Mouse (Mus musculus) Patski (cell line): ENCODE results near the gene Arl3. TPM values are rescaled to one million over a fixed set of nuclear protein-coding genes. Genes with fewer than 3 reads are reported as not detected.

ENCODE experiments used
- ATAC-seq: fragments of 100-300 bp; one replicate; pipeline ENCODE4 v1.8.0; 2021
- CTCF ChIA-PET: fragments of 350-600 bp; sonication (Branson Sonifier 250); formaldehyde crosslinking; loops from one replicate; lab custom pipeline; 2022; ENCODE audit warnings: inconsistent platforms; lab: Charles Lee
- POLR2A ChIA-PET: fragments of 350-600 bp; sonication (Branson Sonifier 250); formaldehyde crosslinking; loops from one replicate; lab custom pipeline; 2022; ENCODE audit warnings: antibody characterized with exemption, inconsistent platforms; lab: Charles Lee
- DNase-seq: peaks from one replicate; pipeline ENCODE4 v3.0.0-alpha.2; 2011; ENCODE audit warnings: low read depth, low spot score
- H3K27me3 ChIP-seq: fragments of 371-371 bp; one replicate; pipeline ENCODE4 v1.5.1; 2021
- CTCF ChIP-seq: fragments of 100-300 bp; IDR thresholded peaks from one replicate; pipeline ENCODE4 v1.5.1; 2021
- in situ Hi-C: fragments of 300-500 bp; cut with MboI; formaldehyde crosslinking; loops from 3 replicates; pipeline ENCODE4 v1.11.1; 2018; ENCODE audit warnings: low pct_unique_long_range_greater_than_20kb, mixed read lengths
- polyA plus RNA-seq: library from polyadenylated mRNA; unstranded; gene quantifications from one replicate; pipeline ENCODE4 v1.2.3, GENCODE M21; 2021

Gene Arl3
- polyA plus RNA-seq, 1 experiment from 2014 or later, result 187 TPM

DNA sequence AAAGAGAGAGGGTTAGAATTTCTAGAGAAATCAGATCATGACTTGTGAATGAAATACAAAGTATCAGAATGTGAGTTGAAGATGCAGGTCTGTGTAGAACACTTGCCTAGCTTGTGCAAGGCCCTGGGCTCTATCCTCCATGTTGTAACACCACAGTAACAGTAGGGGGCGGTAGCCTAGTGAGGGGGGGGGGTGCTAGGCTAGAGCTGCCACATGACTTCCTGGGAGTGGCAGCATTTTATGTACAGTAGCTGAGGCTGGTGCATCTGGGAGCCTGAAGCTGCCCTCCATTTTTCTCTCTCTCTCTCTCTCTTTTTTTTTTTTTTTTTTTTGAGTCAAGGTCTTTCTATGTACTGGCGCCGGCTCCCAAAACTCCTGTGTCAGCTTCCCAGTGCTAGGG, 62.2 kb downstream of the Arl3 start:
- no peak for TF ChIP-seq CTCF
- CTCF ChIA-PET, result interaction anchor here (1.1 to 5.6 kb wide), 5 partner anchors 12 to 114 kb away, joined by 3 to 42 read pairs (median 5); partner anchors contain the start of gene Sufu
- POLR2A ChIA-PET, result interaction anchor here (1.0 to 19.4 kb wide), 3 partner anchors 8 to 18 kb away, joined by 3 to 388 read pairs (median 36); partner anchors contain the start of gene Trim8
- DNase-seq, result no peak
- no peak for ATAC-seq
- no peaks in the 10 kb centered on the region for H3K27me3 ChIP-seq
- in situ Hi-C loops, result no loop called here

DNA sequence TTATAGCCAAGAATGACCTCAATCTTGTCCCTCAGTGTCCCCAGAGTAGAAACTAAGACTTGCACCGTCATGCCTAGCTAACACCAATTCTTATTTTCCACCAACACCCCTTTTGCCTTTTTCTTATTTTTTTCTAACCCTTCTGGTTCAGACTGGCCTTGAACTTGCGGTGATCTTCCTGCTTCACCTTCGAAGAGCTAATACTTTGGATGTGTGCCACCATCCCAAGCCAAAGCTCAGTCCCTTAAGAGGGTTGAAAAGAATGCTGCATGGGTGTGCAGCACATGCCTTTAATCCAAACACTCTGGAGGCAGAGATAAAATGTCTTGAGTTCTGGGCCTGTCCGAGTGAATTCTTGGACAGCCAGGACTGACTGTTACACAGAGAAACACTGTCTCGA, 62.6 kb downstream of the Arl3 start:
- H3K27me3 ChIP-seq, result no peaks in the 10 kb centered on the region
- ATAC-seq (no peak), DNase-seq (no peak)
- TF ChIP-seq CTCF, result no peak
- ChIA-PET CTCF (interaction anchor here (1.1 to 5.6 kb wide), 6 partner anchors 12 to 114 kb away, joined by 3 to 42 read pairs (median 4); partner anchors contain the start of gene Sufu), POLR2A (interaction anchor here (1.0 to 19.4 kb wide), 3 partner anchors 9 to 18 kb away, joined by 3 to 388 read pairs (median 36); partner anchors contain the start of gene Trim8)
- in situ Hi-C loops, result no loop called here

DNA sequence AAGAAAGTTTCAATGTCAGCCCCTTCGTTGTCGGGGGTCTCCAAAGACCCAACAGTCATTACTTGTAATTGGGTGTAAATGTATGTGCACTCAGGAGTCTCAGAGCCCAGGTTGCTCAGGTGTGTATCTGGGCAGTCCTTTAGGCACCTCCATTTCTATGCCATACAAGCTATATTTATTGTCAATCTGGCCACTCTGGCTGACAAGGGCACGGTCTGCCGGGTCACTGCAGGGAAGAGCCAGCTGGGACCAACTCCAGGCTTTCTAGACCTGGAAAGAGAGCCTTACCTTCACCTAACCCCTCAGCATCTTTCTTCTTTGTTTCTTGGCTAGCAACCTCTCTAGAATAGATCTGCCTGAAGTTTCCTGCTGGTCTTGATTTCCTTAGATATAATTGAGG, 63.3 kb downstream of the Arl3 start:
- in situ Hi-C loops, result no loop called here
- TF ChIP-seq CTCF, result no peak
- CTCF ChIA-PET, result interaction anchor here (1.0 to 5.6 kb wide), 10 partner anchors 8 to 113 kb away, joined by 3 to 42 read pairs (median 4); partner anchors contain the start of gene Sufu
- H3K27me3 ChIP-seq, result no peaks in the 10 kb centered on the region
- ATAC-seq (no peak), DNase-seq (no peak)
- POLR2A ChIA-PET, result interaction anchor here (6.6 to 19.4 kb wide), 3 partner anchors 8 to 19 kb away, joined by 36 to 388 read pairs (median 52); partner anchors contain the start of gene Trim8

DNA sequence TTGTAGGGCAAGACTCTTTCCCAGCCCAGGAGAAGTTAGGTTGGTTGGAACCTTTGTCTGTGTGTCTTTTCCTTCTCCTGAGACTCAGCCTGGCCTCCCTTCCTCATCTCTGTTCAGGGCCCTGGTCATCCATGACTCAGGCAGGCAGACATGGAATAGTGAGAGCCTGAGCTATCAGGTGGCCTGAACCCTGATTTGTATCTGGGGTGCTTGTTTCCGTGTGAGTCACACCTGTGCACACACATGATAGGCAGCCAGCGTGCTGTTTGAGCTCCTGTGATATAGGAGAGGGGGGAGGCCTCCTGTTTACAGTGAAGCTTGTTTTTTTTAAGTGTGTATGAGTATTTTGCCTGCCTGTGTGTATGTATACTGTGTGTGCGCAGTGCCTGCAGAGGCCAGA, 63.8 kb downstream of the Arl3 start:
- ChIA-PET CTCF (interaction anchor here (1.0 to 5.6 kb wide), 9 partner anchors 9 to 113 kb away, joined by 3 to 42 read pairs (median 4); partner anchors contain the start of gene Sufu), POLR2A (interaction anchor here (6.6 to 19.4 kb wide), 3 partner anchors 7 to 19 kb away, joined by 36 to 388 read pairs (median 52); partner anchors contain the start of gene Trim8)
- DNase-seq (no peak), ATAC-seq (no peak)
- in situ Hi-C loops, result no loop called here
- no peak for TF ChIP-seq CTCF
- H3K27me3 ChIP-seq, result no peaks in the 10 kb centered on the region

DNA sequence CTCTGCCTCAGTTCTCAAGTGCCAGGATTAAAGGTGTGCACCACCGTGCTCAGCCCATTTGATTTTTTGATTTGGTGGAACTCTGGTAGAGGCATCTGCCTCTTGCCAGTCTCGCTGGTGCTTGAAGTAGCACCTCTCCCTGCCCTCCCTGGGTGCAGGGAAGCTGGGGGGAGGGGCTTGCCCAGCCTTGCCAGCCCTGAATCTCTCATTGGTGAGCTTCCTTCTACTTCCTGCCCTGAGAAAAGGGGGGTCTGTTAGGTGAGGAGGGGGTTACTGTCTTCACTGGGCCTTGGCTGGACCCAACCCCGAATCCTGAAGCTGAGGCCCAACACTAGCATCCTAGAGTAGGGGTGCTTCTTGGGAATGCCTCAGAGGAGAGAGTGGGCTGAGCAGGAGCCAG, 64.3 kb downstream of the Arl3 start:
- no peak for DNase-seq
- in situ Hi-C loops, result no loop called here
- no peak for ATAC-seq
- no peak for TF ChIP-seq CTCF
- ChIA-PET POLR2A (interaction anchor here (0.6 to 19.4 kb wide), 4 partner anchors 7 to 104 kb away, joined by 3 to 388 read pairs (median 44); partner anchors contain the start of gene Trim8), CTCF (interaction anchor here (1.0 to 5.6 kb wide), 9 partner anchors 8 to 112 kb away, joined by 3 to 42 read pairs (median 4); partner anchors contain the start of gene Sufu)
- H3K27me3 ChIP-seq, result no peaks in the 10 kb centered on the region

DNA sequence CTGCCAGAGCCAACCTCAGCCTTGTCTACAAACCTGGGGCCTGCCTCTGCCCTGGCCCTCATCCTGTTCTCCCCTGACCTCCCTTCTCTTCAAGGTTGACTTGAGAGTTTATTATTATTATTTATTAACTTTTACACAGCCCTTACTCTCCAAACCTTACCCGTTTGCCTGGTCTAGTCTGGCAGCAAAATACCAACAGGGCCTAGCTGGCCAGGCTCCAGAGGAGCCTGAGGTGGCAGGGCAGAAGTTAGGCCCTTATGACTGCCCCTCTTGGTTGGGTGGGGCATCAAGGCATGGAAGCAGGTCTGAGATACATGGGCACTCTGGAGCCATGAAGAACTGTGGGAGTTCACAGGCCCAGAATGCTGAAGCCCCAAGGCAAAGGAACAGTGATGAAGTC, 65.2 kb downstream of the Arl3 start:
- in situ Hi-C loops, result no loop called here
- ATAC-seq (peak; percentile 23), DNase-seq (no peak)
- POLR2A ChIA-PET, result interaction anchor here (8.3 to 19.4 kb wide), 2 partner anchors 10 to 21 kb away, joined by 52 to 388 read pairs; no protein-coding TSS in a partner anchor
- H3K27me3 ChIP-seq, result no peaks in the 10 kb centered on the region
- no peak for TF ChIP-seq CTCF
- CTCF ChIA-PET, result interaction anchor here (1.2 to 8.1 kb wide), 4 partner anchors 15 to 101 kb away, joined by 3 to 73 read pairs (median 37); no protein-coding TSS in a partner anchor

DNA sequence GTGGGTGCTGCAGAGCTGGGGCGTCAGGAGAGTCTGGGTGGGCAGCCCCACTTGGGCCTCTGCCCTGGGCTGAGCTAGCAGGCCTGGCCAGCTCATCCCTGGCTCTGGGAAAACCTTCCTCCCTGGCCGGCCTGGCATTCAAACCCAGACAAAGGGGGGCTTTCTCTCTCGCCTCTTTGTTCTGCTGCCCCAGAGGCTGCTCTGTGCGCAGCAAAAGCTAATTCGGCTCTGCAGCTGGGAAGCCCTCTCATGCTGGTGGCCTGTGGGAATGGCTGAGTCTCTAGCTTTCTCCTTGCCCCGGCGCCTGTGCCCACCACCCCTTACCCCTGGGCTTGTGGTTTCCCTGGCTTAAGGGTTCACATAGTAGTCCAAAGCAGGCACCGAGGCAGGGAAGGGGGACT, 65.8 kb downstream of the Arl3 start:
- no peak for TF ChIP-seq CTCF
- CTCF ChIA-PET, result interaction anchor here (5.6 to 8.1 kb wide), 2 partner anchors 16 to 23 kb away, joined by 32 to 73 read pairs; no protein-coding TSS in a partner anchor
- in situ Hi-C loops, result no loop called here
- H3K27me3 ChIP-seq, result no peaks in the 10 kb centered on the region
- ATAC-seq, result no peak
- POLR2A ChIA-PET, result interaction anchor here (8.3 to 19.4 kb wide), 2 partner anchors 11 to 21 kb away, joined by 52 to 388 read pairs; no protein-coding TSS in a partner anchor
- no peak for DNase-seq

DNA sequence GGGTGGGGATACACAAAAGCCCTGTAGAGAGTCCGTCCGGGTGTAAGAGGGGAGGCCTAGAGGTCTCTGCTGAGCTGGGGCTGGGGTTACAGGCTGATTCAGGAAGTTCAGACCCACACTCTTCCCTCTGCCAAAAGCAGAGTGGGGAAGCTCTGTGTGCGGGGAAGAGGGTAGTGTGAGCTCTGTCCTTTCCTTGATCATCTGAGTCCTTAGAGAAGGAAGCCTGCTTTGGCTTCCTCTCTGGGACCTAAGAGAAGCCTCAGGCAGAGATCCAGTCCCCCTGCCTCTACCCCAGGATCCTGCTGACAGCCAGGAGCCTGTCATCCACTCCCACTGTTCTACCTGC, 66.7 kb downstream of the Arl3 start:
- no peak for TF ChIP-seq CTCF
- ATAC-seq (no peak), DNase-seq (no peak)
- CTCF ChIA-PET, result interaction anchor here (1.0 to 8.1 kb wide), 2 partner anchors 9 to 24 kb away, joined by 3 to 73 read pairs; no protein-coding TSS in a partner anchor
- POLR2A ChIA-PET, result interaction anchor here (8.3 to 19.4 kb wide), 2 partner anchors 11 to 22 kb away, joined by 52 to 388 read pairs; no protein-coding TSS in a partner anchor
- H3K27me3 ChIP-seq, result no peaks in the 10 kb centered on the region
- in situ Hi-C loops, result no loop called here

DNA sequence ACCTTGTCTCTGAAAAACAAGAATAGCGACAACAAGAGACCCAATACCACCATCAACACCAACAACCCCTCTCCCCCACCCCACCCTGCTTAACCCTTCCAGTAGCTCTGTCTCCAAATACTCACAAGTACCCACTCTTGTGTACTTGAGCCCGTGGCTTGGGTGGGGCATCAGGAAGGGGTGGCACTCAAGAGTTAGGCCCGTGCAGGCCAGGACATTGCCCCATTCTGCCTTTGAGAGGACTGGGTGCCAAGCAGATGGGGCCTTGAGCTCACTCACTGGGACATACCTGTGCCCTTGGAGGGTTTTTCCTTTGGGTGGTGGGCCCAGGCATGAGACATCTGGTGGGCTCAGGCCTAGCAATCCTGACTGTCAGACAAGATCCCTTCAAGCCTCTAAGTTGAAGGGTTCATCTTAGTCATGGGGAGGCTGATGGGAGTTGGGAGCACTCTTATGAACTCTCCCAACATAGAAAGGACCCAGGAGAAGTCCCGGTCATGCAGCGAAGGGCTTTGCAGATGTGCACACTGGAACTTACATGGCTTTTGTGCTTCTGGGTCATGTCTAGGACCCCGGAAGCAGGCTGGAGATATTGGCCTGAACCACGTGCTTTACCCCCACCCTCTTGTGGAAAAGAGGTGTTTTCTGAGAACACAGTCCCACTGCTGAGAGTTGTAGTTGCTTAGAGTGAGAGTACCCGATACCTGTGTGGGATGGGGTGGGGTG, 67.2 kb downstream of the Arl3 start:
- no peak for TF ChIP-seq CTCF
- DNase-seq (no peak), ATAC-seq (no peak)
- ChIA-PET CTCF (interaction anchor here (1.0 to 8.1 kb wide), 3 partner anchors 9 to 109 kb away, joined by 3 to 73 read pairs (median 5); partner anchors contain the start of gene Sufu), POLR2A (interaction anchor here (8.3 to 19.4 kb wide), 2 partner anchors 12 to 23 kb away, joined by 52 to 388 read pairs; no protein-coding TSS in a partner anchor)
- H3K27me3 ChIP-seq, result no peaks in the 10 kb centered on the region
- in situ Hi-C loops, result no loop called here

DNA sequence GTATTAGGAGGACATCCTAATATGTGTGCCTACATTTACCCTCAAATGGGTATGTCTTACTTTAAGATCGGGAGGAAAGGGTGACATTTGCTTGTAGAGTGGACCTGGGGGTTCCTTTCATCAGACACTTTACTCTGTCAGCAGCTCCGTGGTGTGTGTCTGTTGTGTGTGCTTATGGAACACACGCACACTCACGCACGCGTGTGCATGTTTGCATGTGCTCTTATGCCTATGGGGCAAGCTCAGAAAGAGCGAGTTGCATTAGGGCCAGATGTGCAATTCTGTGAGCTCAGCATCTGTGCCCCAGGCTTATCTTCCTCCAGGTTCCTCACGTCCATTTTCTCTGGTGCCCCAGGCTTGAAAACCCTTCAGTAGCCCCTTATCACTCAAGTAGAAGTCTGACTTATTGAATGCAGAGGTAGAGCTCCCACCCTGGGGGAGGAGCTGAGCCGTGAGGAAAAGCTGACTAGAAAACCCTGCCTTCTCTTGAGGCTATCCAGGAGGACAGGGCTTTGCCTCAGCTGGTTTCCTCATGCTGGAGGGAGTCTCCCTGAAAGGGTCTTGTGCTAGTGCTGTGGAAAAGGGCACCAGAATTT, 68.1 kb downstream of the Arl3 start:
- DNase-seq (no peak), ATAC-seq (no peak)
- no peak for TF ChIP-seq CTCF
- CTCF ChIA-PET, result interaction anchor here (1.6 to 8.1 kb wide), 2 partner anchors 26 to 108 kb away, joined by 5 to 73 read pairs; partner anchors contain the start of gene Sufu
- POLR2A ChIA-PET, result interaction anchor here (8.3 to 19.4 kb wide), 2 partner anchors 13 to 24 kb away, joined by 52 to 388 read pairs; no protein-coding TSS in a partner anchor
- in situ Hi-C loops, result loop anchor here (5.0 kb wide), 1 partner anchor 32 kb away; no protein-coding TSS in a partner anchor
- H3K27me3 ChIP-seq, result no peaks in the 10 kb centered on the region
